Mouse (Mus musculus) liver, embryonic 15.5 days (tissue): ENCODE data around the gene Rnf126. TPM values are rescaled to one million over a fixed set of nuclear protein-coding genes. Genes with fewer than 3 reads are reported as not detected.

Source experiments
- ATAC-seq: fragments of 200-750 bp; cut with Nextera tagmentation; 2 replicates; pipeline ENCODE4 v1.8.0; 2017; ENCODE audit warnings: moderate number of reproducible peaks, mild to moderate bottlenecking, moderate library complexity; ENCODE audit not compliant: insufficient read depth
- H3K27ac ChIP-seq: fragments of 300-500 bp; sonication (generic); replicated peaks from 2 replicates; pipeline ENCODE4 v1.5.1; 2015; ENCODE audit warnings: mild to moderate bottlenecking, inconsistent platforms
- H3K27me3 ChIP-seq: fragments of 300-500 bp; sonication (generic); 2 replicates; pipeline ENCODE4 v1.6.1; 2015; ENCODE audit warnings: mild to moderate bottlenecking, inconsistent platforms
- H3K36me3 ChIP-seq: fragments of 300-500 bp; sonication (generic); replicated peaks from 2 replicates; pipeline ENCODE4 v1.6.1; 2015; ENCODE audit warnings: moderate library complexity, mild to moderate bottlenecking, inconsistent platforms
- H3K4me1 ChIP-seq: fragments of 300-500 bp; sonication (generic); replicated peaks from 2 replicates; pipeline ENCODE4 v1.6.1; 2015; ENCODE audit warnings: inconsistent platforms
- H3K4me2 ChIP-seq: fragments of 300-500 bp; sonication (generic); 2 replicates; pipeline ENCODE4 v1.6.1; 2015; ENCODE audit warnings: moderate library complexity, mild to moderate bottlenecking, inconsistent platforms
- H3K4me3 ChIP-seq: fragments of 300-500 bp; sonication (generic); replicated peaks from 2 replicates; pipeline ENCODE4 v1.5.1; 2015; ENCODE audit warnings: mild to moderate bottlenecking, inconsistent platforms
- H3K9ac ChIP-seq: fragments of 300-500 bp; sonication (generic); 2 replicates; pipeline ENCODE4 v1.6.1; 2015; ENCODE audit warnings: moderate library complexity, mild to moderate bottlenecking, inconsistent platforms
- H3K9me3 ChIP-seq: fragments of 300-500 bp; sonication (generic); replicated peaks from 2 replicates; pipeline ENCODE4 v1.6.1; 2016; ENCODE audit warnings: inconsistent platforms
- WGBS: fragments of 180-500 bp; shearing (Covaris S2); methylation state at CpG from one replicate; pipeline ENCODE4 v1.1.7; 2015; ENCODE audit warnings: mixed read lengths; ENCODE audit not compliant: insufficient replicate concordance; 5-methylcytosine and 5-hydroxymethylcytosine counted together
- polyA plus RNA-seq: library from polyadenylated mRNA; unstranded; fragments of >200 nt; fragmentation: Nextera tagmentation; extraction: Ambion mirVana; gene quantifications from 2 replicates; pipeline ENCODE4 v1.2.1, GENCODE M21; 2015

The Rnf126 gene
- polyA plus RNA-seq, 1 experiment from 2014 or later, result 39.6 TPM

DNA sequence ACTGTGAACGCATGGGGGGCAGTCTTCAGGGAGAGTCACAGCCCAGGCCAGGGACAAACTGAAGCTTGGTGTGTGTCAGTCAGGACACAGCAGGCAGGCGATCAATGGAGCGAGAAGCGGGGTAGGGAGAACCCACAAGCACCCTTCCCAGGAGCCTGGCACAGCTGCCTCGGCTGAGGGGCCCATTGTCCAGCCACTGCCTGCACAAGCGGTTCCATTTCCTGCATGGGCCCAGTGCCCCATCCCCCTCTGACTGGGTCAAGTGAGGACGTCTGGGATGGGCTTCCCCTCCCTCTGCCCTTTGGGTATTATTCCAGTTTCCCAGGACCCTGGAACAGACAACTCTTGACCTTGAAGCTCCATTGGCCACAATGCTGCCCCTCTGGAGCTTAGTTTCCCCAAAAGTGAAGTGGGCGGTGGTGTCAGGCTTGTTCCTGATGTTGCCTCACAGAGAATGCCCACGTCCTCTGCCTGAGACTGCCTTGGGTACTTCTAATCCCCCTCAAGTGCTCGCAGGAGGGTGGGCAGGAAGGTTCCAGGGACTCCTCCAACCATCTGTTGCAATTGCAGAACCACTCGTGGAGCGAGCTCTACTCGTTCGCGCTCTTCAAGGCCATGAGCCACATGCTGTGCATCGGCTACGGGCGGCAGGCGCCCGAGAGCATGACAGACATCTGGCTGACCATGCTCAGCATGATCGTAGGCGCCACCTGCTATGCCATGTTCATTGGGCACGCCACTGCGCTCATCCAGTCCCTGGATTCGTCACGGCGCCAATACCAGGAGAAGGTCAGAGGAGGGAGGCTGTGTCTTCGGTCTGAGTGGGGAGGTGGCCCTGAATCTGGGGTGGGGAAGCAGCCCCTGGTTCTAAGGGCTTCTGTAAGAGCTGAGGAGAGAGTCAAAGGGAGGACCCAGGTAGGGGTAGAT lies 38.2 kb downstream of the Rnf126 start:
- H3K4me1 ChIP-seq, result no peaks in the 10 kb centered on the region

DNA sequence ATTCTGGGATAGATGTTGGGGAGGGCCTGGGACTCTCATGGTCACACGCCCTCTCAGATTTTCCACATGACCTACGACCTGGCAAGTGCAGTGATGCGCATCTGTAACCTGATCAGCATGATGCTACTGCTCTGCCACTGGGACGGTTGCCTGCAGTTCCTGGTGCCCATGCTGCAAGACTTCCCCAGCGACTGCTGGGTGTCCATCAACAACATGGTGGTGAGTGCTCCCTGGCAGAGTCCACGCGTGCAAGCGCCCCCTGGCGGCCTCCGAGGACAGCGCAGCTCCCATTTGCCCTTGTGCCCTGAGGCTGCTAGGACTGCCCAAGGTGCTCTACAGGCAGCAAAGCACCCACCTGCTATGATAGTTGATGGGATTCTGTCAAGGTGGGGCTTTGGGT lies 40.7 kb downstream of the Rnf126 start:
- H3K4me3 ChIP-seq, result no peak overlapping the region
- H3K36me3 ChIP-seq, result no peaks in the 10 kb centered on the region
- ATAC-seq, result peak; percentile 43; the same call in 1 of the 2 replicates
- H3K4me1 ChIP-seq, result no peaks in the 10 kb centered on the region
- H3K27ac ChIP-seq, result no peak overlapping the region
- peaks cover 38% of the 10 kb centered on the region for H3K27me3 ChIP-seq
- no peaks in the 10 kb centered on the region for H3K9me3 ChIP-seq
- no peak overlapping the region for H3K4me2 ChIP-seq
- WGBS, result 30% methylated on average over 11 of the region's 11 CpGs
- no peak overlapping the region for H3K9ac ChIP-seq

More for the DNA sequence above, 38.2 kb downstream of the Rnf126 start:
- H3K27ac ChIP-seq, result no peak overlapping the region
- no peaks in the 10 kb centered on the region for H3K36me3 ChIP-seq
- no peak overlapping the region for H3K4me3 ChIP-seq
- no peaks in the 10 kb centered on the region for H3K9me3 ChIP-seq
- no peak overlapping the region for H3K4me2 ChIP-seq
- no peak for ATAC-seq
- no peak overlapping the region for H3K9ac ChIP-seq
- peaks cover 20% of the 10 kb centered on the region for H3K27me3 ChIP-seq
- 54% methylated on average over 28 of the region's 28 CpGs for WGBS

GRCm38 (mm10) chr10:79723692-79724091 lies 43.1 kb downstream of the Rnf126 start:
- H3K4me1 ChIP-seq, result no peaks in the 10 kb centered on the region
- H3K4me2 ChIP-seq, result no peak overlapping the region
- ATAC-seq, result no peak
- no peak overlapping the region for H3K9ac ChIP-seq
- no peak overlapping the region for H3K4me3 ChIP-seq
- peaks cover 60% of the 10 kb centered on the region for H3K27me3 ChIP-seq
- 63% methylated on average over 7 of the region's 7 CpGs for WGBS
- no peaks in the 10 kb centered on the region for H3K36me3 ChIP-seq
- no peak overlapping the region for H3K27ac ChIP-seq
- no peaks in the 10 kb centered on the region for H3K9me3 ChIP-seq

DNA sequence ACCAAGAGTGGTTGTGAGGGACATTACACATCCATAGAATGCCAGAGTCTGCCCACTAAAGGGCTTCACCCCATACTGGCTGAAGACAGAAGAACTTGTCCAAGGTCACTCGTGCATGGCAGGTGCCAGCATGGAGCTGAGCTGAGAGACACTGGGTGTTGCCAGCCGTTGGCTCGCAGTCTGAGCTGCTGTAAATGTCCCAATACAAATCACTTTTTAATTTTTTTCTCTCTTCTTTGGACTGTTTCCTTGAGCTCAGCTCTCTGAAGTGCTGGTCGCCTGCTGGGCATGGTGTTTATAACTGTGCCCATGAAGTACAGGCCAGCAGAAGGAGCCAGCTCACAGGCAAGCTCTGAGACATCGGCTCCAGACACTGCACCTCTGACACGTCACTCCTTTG lies 43.7 kb downstream of the Rnf126 start:
- Histone ChIP-seq H3K27ac (no peak overlapping the region), H3K4me3 (no peak overlapping the region), H3K4me1 (no peaks in the 10 kb centered on the region), H3K27me3 (peaks cover 61% of the 10 kb centered on the region), H3K9me3 (no peaks in the 10 kb centered on the region), H3K9ac (no peak overlapping the region), H3K4me2 (no peak overlapping the region), H3K36me3 (no peaks in the 10 kb centered on the region)
- no peak for ATAC-seq
- 51% methylated on average over 6 of the region's 6 CpGs for WGBS

DNA sequence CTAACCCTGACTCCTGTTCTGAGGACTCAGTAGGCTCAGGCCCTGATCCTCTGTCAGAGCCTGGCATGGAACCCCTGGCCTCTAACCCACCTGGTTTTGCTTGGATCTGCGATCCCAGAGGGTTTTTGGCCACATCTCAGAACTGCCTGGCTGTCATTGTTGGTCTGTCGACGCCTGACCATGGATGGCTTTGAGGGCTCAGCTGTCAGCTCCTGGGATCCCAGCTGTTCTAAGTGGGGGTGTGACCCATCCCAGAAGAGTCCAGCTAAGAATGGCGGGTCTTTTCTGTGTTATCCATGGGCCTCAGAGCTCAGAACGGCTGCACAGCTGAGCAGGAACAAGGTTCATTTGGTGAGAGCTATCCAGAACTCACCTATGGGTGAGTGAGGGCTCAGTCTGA lies 45.7 kb downstream of the Rnf126 start:
- peaks cover 18% of the 10 kb centered on the region for H3K4me1 ChIP-seq
- H3K27me3 ChIP-seq, result peaks cover 74% of the 10 kb centered on the region
- no peak overlapping the region for H3K9ac ChIP-seq

GRCm38 (mm10) chr10:79717640-79718357 lies 49.0 kb downstream of the Rnf126 start:
- no peak overlapping the region for H3K9ac ChIP-seq
- H3K36me3 ChIP-seq, result 0 out of 2 replicates have a peak, but pooled peaks cover 1% of the 10 kb centered on the region
- no peaks in the 10 kb centered on the region for H3K9me3 ChIP-seq
- H3K27ac ChIP-seq, result no peak overlapping the region
- WGBS, result 3% methylated on average over 43 of the region's 43 CpGs
- H3K27me3 ChIP-seq, result peaks cover 89% of the 10 kb centered on the region
- H3K4me2 ChIP-seq, result peak overlapping the region; percentile 88
- peak overlapping the region; percentile 62; the same call in 1 of the 2 replicates for H3K4me3 ChIP-seq
- ATAC-seq, result no peak
- peaks cover 30% of the 10 kb centered on the region for H3K4me1 ChIP-seq

More for the DNA sequence above, 45.7 kb downstream of the Rnf126 start:
- H3K27ac ChIP-seq, result no peak overlapping the region
- H3K36me3 ChIP-seq, result no peaks in the 10 kb centered on the region
- H3K4me2 ChIP-seq, result no peak overlapping the region
- 38% methylated on average over 5 of the region's 5 CpGs for WGBS
- H3K4me3 ChIP-seq, result no peak overlapping the region
- H3K9me3 ChIP-seq, result no peaks in the 10 kb centered on the region
- ATAC-seq, result no peak

DNA sequence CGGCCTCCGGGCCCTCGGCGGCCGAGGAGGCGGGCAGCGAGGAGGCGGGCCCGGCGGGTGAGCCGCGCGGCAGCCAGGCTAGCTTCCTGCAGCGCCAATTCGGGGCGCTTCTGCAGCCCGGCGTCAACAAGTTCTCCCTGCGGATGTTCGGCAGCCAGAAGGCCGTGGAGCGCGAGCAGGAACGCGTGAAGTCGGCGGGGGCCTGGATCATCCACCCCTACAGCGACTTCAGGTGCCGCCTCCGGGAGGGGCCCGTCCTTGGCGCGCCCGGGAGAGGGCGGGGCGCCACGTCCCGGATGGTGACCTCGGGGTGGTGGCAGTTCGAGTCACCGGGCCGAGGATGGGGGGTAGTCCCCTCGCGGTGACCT lies 49.8 kb downstream of the Rnf126 start:
- Histone ChIP-seq H3K4me3 (peak overlapping the region; percentile 62), H3K36me3 (peaks cover 8% of the 10 kb centered on the region), H3K27ac (no peak overlapping the region), H3K4me2 (peak overlapping the region; percentile 88), H3K4me1 (peaks cover 38% of the 10 kb centered on the region), H3K9me3 (no peaks in the 10 kb centered on the region), H3K27me3 (peaks cover 81% of the 10 kb centered on the region), H3K9ac (no peak overlapping the region)
- ATAC-seq, result no peak
- WGBS, result under 1% methylated on average over 43 of the region's 44 CpGs

- no peak within 1 kb of the TSS for H3K9ac ChIP-seq
- peaks cover 76% of the 10 kb centered on the region for H3K27me3 ChIP-seq
- H3K4me1 ChIP-seq, result peaks cover 43% of the 10 kb centered on the region
- H3K4me3 ChIP-seq, result peak within 1 kb of the TSS; percentile 62
- H3K9me3 ChIP-seq, result no peaks in the 10 kb centered on the region
- ATAC-seq, result no peak
- peaks cover 14% of the 10 kb centered on the region for H3K36me3 ChIP-seq
- H3K4me2 ChIP-seq, result peak within 1 kb of the TSS; percentile 88
- WGBS, result 2% methylated on average over 62 of the region's 91 CpGs
- no peak within 1 kb of the TSS for H3K27ac ChIP-seq
Observed at GRCm38 (mm10) chr10:79716254-79716987, 50.3 kb downstream of the Rnf126 start, which contains the start of gene Hcn2. Gene Hcn2 (plus strand): TSS chr10:79716634.

GRCm38 (mm10) chr10:79714996-79715395 lies 51.8 kb downstream of the Rnf126 start:
- no peak for ATAC-seq
- H3K9ac ChIP-seq, result no peak overlapping the region
- WGBS, result 53% methylated on average over 4 of the region's 4 CpGs
- peaks cover 63% of the 10 kb centered on the region for H3K27me3 ChIP-seq
- H3K4me1 ChIP-seq, result peaks cover 56% of the 10 kb centered on the region
- no peak overlapping the region for H3K4me3 ChIP-seq
- H3K9me3 ChIP-seq, result no peaks in the 10 kb centered on the region
- H3K36me3 ChIP-seq, result peaks cover 28% of the 10 kb centered on the region
- H3K27ac ChIP-seq, result no peak overlapping the region
- H3K4me2 ChIP-seq, result no peak overlapping the region

GRCm38 (mm10) chr10:79713163-79713562 lies 53.6 kb downstream of the Rnf126 start:
- Histone ChIP-seq H3K36me3 (peaks cover 46% of the 10 kb centered on the region), H3K27me3 (peaks cover 45% of the 10 kb centered on the region), H3K4me3 (no peak overlapping the region), H3K9me3 (no peaks in the 10 kb centered on the region), H3K4me2 (peak overlapping the region; percentile 61), H3K27ac (peak overlapping the region; percentile 95), H3K4me1 (peaks cover 74% of the 10 kb centered on the region), H3K9ac (no peak overlapping the region)
- WGBS, result 28% methylated on average over 1 of the region's 1 CpGs
- ATAC-seq, result no peak
